Mouse (Mus musculus): ENCODE results near the gene Nr4a2. TPM values are rescaled to one million over a fixed set of nuclear protein-coding genes. Genes with fewer than 3 reads are reported as not detected.

Gene Nr4a2
- polyA plus RNA-seq, 1 experiment from 2014 or later = 7.6 TPM

GRCm38 (mm10) chr2:57125891-57126290 lies 2.1 kb upstream of the Nr4a2 start:
- Histone ChIP-seq H3K4me3 (ENCODE audit: low read depth, low read length) (no peak overlapping the region), H3K36me3 (ENCODE audit: control insufficient read depth, insufficient read depth, low read length) (no peaks in the 10 kb centered on the region), H3K9me3 (ENCODE audit: control insufficient read depth, low read depth, low read length) (no peaks in the 10 kb centered on the region), H3K27me3 (ENCODE audit: control insufficient read depth, insufficient read depth, low read length) (0 out of 2 replicates have a peak, but pooled peaks cover 2% of the 10 kb centered on the region), H3K4me2 (replicated peaks; ENCODE audit: low read depth, low read length) (no peak overlapping the region), H3K9ac (replicated peaks; ENCODE audit: low read depth, low read length) (no peak overlapping the region), H3K27ac (ENCODE audit: low read length) (no peak overlapping the region), H3K4me1 (ENCODE audit: control insufficient read depth, insufficient read depth, low read length) (no peaks in the 10 kb centered on the region)
- ATAC-seq (ENCODE audit: insufficient number of reproducible peaks, insufficient read depth, low FRiP score, low read depth) = no peak
- 84% methylated on average over 6 of the region's 6 CpGs for WGBS

DNA sequence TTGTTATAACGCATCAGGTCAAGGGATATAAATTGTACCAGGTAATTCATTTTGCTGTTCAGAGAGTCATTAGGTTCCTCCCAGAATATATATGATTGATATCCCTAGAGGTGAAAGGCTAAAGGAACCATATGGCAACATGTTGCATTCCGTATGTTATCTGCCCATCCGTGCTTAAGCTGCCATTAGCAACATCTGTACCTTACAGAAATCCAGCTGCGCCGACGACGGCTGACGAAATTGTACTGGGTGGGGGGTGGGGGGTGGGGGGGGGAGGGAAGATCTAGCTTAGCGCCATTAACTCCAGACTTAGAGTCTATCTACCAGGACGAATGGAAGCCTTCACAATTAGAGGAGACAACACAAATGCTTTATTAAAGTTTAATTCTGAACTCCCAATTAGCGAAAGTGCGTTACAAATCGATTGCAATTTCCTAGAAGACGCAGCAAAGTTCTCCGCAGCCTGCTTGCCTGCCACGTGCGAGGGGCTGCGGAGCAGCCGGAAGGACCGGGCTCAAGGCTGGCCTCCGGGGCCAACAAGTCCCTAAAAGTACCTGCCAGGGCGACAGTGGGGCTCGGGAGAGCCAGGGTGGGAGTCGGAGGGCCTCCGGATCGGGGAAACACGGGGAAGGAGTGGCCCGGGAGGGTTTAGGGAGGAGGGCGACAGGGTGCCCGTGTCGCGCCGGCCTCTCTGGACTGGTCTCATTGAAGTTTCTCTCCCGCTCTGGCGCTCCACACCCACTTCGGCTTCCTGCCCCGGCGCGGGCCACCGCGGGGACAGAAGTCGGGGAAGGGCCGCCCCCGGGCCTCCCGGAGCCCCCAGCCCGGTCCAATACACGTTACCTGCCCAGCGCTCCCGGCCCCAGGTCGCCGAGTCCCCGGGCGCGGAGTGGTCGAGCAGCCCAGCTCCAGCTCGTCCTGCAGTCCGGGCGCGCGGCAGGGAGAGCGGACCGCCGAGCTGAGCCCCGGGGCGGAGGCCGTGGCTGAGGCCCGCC lies 520 bp downstream of the Nr4a2 start:
- H3K4me3 ChIP-seq (ENCODE audit: low read depth, low read length) = peak overlapping the region; percentile 92
- no peaks in the 10 kb centered on the region for H3K9me3 ChIP-seq (ENCODE audit: control insufficient read depth, low read depth, low read length)
- H3K36me3 ChIP-seq (ENCODE audit: control insufficient read depth, insufficient read depth, low read length) = no peaks in the 10 kb centered on the region
- peak overlapping the region; percentile 94 for H3K9ac ChIP-seq (replicated peaks; ENCODE audit: low read depth, low read length)
- peak overlapping the region; percentile 57 for H3K4me2 ChIP-seq (replicated peaks; ENCODE audit: low read depth, low read length)
- ATAC-seq (ENCODE audit: insufficient number of reproducible peaks, insufficient read depth, low FRiP score, low read depth) = peak; percentile 80
- WGBS = under 1% methylated on average over 50 of the region's 67 CpGs
- peak overlapping the region; percentile 92 for H3K27ac ChIP-seq (ENCODE audit: low read length)
- no peaks in the 10 kb centered on the region for H3K4me1 ChIP-seq (ENCODE audit: control insufficient read depth, insufficient read depth, low read length)
- no peaks in the 10 kb centered on the region for H3K27me3 ChIP-seq (ENCODE audit: control insufficient read depth, insufficient read depth, low read length)

GRCm38 (mm10) chr2:57121110-57121509 lies 2.7 kb downstream of the Nr4a2 start:
- H3K27me3 ChIP-seq (ENCODE audit: control insufficient read depth, insufficient read depth, low read length) = no peaks in the 10 kb centered on the region
- H3K4me3 ChIP-seq (ENCODE audit: low read depth, low read length) = no peak overlapping the region
- H3K4me1 ChIP-seq (ENCODE audit: control insufficient read depth, insufficient read depth, low read length) = no peaks in the 10 kb centered on the region
- ATAC-seq (ENCODE audit: insufficient number of reproducible peaks, insufficient read depth, low FRiP score, low read depth) = no peak
- H3K9me3 ChIP-seq (ENCODE audit: control insufficient read depth, low read depth, low read length) = no peaks in the 10 kb centered on the region
- no peak overlapping the region for H3K27ac ChIP-seq (ENCODE audit: low read length)
- H3K36me3 ChIP-seq (ENCODE audit: control insufficient read depth, insufficient read depth, low read length) = no peaks in the 10 kb centered on the region
- H3K9ac ChIP-seq (replicated peaks; ENCODE audit: low read depth, low read length) = no peak overlapping the region
- WGBS = 80% methylated on average over 4 of the region's 4 CpGs
- H3K4me2 ChIP-seq (replicated peaks; ENCODE audit: low read depth, low read length) = no peak overlapping the region

DNA sequence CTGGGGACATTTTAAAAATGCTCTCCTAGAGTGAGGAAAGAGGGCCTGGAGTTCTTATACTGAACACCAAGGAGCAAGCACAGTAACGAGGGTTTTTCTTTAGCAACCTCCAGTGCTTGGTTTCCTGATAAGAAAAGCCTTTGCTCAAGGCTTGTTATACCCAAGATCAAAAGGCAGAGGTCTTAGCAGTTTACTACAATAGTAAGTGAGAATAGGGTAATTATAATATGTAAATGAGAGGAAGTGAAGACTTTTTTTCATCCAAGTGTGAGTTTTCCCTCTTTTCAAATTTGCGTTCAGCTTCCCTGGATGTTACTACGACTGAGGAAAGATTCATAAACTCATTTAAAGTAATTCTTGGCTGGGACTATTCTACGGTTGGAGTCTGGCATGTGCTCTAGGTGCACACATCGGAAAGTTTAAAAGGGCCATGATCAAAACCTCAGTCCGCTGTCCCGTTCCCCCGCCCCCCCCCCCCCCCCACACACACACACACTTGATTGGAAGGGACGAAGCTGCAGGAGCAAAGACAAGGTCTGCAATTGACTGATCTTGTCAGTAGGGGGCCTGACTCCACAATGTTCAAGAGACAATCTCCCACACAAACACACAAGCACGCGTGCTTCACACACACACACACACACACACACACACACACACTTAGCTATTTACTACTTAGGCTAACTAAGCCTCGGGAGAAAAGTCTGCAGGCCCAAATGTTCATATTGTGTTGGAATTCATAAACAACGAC lies 6.4 kb downstream of the Nr4a2 start:
- peak overlapping the region; percentile 96 for H3K4me2 ChIP-seq (replicated peaks; ENCODE audit: low read depth, low read length)
- no peaks in the 10 kb centered on the region for H3K36me3 ChIP-seq (ENCODE audit: control insufficient read depth, insufficient read depth, low read length)
- no peaks in the 10 kb centered on the region for H3K9me3 ChIP-seq (ENCODE audit: control insufficient read depth, low read depth, low read length)
- peak overlapping the region; percentile 46 for H3K9ac ChIP-seq (replicated peaks; ENCODE audit: low read depth, low read length)
- no peak for ATAC-seq (ENCODE audit: insufficient number of reproducible peaks, insufficient read depth, low FRiP score, low read depth)
- 0 out of 2 replicates have a peak, but pooled peaks cover 3% of the 10 kb centered on the region for H3K4me1 ChIP-seq (ENCODE audit: control insufficient read depth, insufficient read depth, low read length)
- WGBS = 5% methylated on average over 13 of the region's 13 CpGs
- H3K27ac ChIP-seq (ENCODE audit: low read length) = peak overlapping the region; percentile 83
- H3K27me3 ChIP-seq (ENCODE audit: control insufficient read depth, insufficient read depth, low read length) = peaks cover 8% of the 10 kb centered on the region; the same call in 1 of the 2 replicates
- H3K4me3 ChIP-seq (ENCODE audit: low read depth, low read length) = peak overlapping the region; percentile 76

- WGBS = 1% methylated on average over 46 of the region's 47 CpGs
Observed at GRCm38 (mm10) chr2:57116366-57117200, 7.2 kb downstream of the Nr4a2 start.

DNA sequence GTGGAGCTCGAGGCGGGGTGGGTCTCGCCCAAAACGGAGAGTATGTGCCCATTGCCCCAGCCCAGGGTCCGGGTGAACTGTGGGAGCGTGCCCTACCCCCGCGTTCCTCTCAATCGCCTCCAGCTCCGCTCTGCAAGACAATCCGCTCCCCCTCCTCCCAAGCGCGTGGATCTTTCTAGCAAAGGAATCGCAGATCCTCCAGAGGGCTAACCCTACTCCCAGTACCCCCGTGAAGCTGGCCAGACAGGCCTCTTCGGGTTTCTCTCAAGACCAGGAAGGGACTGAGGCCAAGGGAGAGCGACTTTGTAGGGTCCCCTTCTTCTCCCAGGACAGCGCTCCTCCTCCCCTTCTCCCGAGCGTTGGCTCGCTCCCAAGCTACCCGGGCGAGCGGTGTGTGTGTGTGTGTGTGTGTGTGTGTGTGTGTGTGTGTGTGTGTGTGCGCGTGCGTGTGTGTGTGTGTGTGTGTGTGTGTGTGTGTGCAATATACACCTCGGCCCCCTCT lies 7.9 kb downstream of the Nr4a2 start:
- Histone ChIP-seq H3K27me3 (ENCODE audit: control insufficient read depth, insufficient read depth, low read length) (peaks cover 22% of the 10 kb centered on the region), H3K27ac (ENCODE audit: low read length) (no peak overlapping the region; the same call in 1 of the 2 replicates), H3K36me3 (ENCODE audit: control insufficient read depth, insufficient read depth, low read length) (no peaks in the 10 kb centered on the region), H3K9ac (replicated peaks; ENCODE audit: low read depth, low read length) (peak overlapping the region; percentile 52), H3K4me3 (ENCODE audit: low read depth, low read length) (peak overlapping the region; percentile 76), H3K4me1 (ENCODE audit: control insufficient read depth, insufficient read depth, low read length) (0 out of 2 replicates have a peak, but pooled peaks cover 3% of the 10 kb centered on the region), H3K9me3 (ENCODE audit: control insufficient read depth, low read depth, low read length) (no peaks in the 10 kb centered on the region), H3K4me2 (replicated peaks; ENCODE audit: low read depth, low read length) (peak overlapping the region; percentile 96)
- peak; percentile 14; the same call in 1 of the 2 replicates for ATAC-seq (ENCODE audit: insufficient number of reproducible peaks, insufficient read depth, low FRiP score, low read depth)
- WGBS = 0% methylated on average over 22 of the region's 28 CpGs

More at GRCm38 (mm10) chr2:57116366-57117200, 7.2 kb downstream of the Nr4a2 start:
- peak; percentile 78 for ATAC-seq (ENCODE audit: insufficient number of reproducible peaks, insufficient read depth, low FRiP score, low read depth)
- Histone ChIP-seq H3K4me2 (replicated peaks; ENCODE audit: low read depth, low read length) (peak overlapping the region; percentile 96), H3K4me3 (ENCODE audit: low read depth, low read length) (peak overlapping the region; percentile 76), H3K9ac (replicated peaks; ENCODE audit: low read depth, low read length) (peak overlapping the region; percentile 46), H3K4me1 (ENCODE audit: control insufficient read depth, insufficient read depth, low read length) (0 out of 2 replicates have a peak, but pooled peaks cover 3% of the 10 kb centered on the region), H3K9me3 (ENCODE audit: control insufficient read depth, low read depth, low read length) (no peaks in the 10 kb centered on the region), H3K27ac (ENCODE audit: low read length) (peak overlapping the region; percentile 83), H3K36me3 (ENCODE audit: control insufficient read depth, insufficient read depth, low read length) (no peaks in the 10 kb centered on the region), H3K27me3 (ENCODE audit: control insufficient read depth, insufficient read depth, low read length) (peaks cover 15% of the 10 kb centered on the region)

- Histone ChIP-seq H3K4me1 (ENCODE audit: control insufficient read depth, insufficient read depth, low read length) (0 out of 2 replicates have a peak, but pooled peaks cover 3% of the 10 kb centered on the region), H3K4me2 (replicated peaks; ENCODE audit: low read depth, low read length) (peak overlapping the region; percentile 96), H3K36me3 (ENCODE audit: control insufficient read depth, insufficient read depth, low read length) (no peaks in the 10 kb centered on the region), H3K27me3 (ENCODE audit: control insufficient read depth, insufficient read depth, low read length) (peaks cover 23% of the 10 kb centered on the region), H3K27ac (ENCODE audit: low read length) (no peak overlapping the region), H3K9me3 (ENCODE audit: control insufficient read depth, low read depth, low read length) (no peaks in the 10 kb centered on the region), H3K4me3 (ENCODE audit: low read depth, low read length) (peak overlapping the region; percentile 76), H3K9ac (replicated peaks; ENCODE audit: low read depth, low read length) (peak overlapping the region; percentile 52)
- peak; percentile 5; the same call in 1 of the 2 replicates for ATAC-seq (ENCODE audit: insufficient number of reproducible peaks, insufficient read depth, low FRiP score, low read depth)
- under 1% methylated on average over 25 of the region's 25 CpGs for WGBS
Observed at GRCm38 (mm10) chr2:57115181-57115863, 8.5 kb downstream of the Nr4a2 start.

All from stomach, embryonic 14.5 days (tissue).